Mouse (Mus musculus) cerebral cortex, adult 2 months (tissue): ENCODE data around the gene Gpc3.

Source experiments
- WGBS: fragments of 180-500 bp; shearing (Covaris S2); methylation state at CpG from one replicate; pipeline ENCODE4 v1.1.7; 2018; 5-methylcytosine and 5-hydroxymethylcytosine counted together

The Gpc3 gene

GRCm38 (mm10) chrX:52278687-52279359 lies 334.9 kb downstream of the Gpc3 start:
- WGBS, result 70% methylated on average over 3 of the region's 3 CpGs

DNA sequence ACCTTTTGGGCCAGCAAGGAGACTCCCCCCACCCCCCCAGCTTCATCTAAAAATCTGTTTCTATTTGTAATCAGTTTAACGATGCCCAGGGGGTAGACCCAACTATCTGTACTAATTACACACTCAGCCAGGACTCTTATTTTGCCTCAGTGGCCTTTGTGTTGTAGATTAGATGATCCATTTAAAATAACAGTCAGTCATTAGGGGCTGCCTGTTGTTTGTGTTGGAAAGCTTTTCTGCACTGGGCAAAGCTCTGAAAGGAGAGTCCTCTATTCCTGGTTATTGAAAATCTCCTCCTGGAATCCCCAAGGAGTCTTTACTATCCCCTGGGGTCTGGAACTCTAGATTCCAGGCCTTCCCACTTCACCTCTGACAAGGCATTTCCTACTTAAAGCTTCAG lies 336.2 kb downstream of the Gpc3 start:
- WGBS, result 33% methylated on average over 1 of the region's 1 CpGs

DNA sequence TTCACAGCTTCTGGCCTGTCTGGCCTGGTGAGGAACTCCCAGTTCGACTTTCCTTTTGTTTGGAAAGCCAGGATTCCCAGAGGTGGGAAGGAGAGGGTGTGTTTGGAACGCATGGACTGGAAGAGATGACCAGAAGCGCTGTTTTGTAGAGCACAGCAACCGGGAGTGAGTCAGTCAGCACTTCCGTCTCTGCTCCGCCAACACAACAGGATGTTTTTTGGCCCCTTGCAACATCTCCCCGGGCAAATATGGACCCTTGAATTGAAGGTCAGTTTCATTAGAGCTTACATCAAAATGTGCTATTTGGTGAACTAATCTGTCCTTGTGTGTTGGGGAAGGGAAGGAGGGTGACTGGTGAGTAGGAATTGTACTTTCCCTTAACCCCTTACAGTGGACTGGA lies 340.7 kb downstream of the Gpc3 start:
- WGBS, result 81% methylated on average over 7 of the region's 7 CpGs

DNA sequence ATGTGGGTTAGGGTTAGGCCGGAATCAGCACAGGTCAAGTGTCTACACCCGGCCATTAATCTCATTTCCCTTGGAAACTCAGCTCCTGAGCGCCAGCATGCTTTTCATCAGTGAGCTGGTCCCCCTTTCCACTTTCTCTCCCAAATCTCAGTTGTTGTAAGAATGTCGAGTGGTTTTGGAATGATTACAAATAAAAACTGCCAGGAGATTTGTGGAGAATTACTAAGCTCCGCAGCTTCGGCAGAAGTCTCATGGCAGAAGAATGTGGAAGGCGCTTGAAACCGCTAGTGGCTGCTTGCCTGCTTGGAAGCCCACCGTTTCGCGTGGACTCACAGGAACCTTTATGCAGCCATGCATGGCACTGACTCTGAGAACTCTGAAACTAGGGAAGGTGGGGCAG lies 351.8 kb downstream of the Gpc3 start:
- WGBS, result 56% methylated on average over 11 of the region's 11 CpGs

DNA sequence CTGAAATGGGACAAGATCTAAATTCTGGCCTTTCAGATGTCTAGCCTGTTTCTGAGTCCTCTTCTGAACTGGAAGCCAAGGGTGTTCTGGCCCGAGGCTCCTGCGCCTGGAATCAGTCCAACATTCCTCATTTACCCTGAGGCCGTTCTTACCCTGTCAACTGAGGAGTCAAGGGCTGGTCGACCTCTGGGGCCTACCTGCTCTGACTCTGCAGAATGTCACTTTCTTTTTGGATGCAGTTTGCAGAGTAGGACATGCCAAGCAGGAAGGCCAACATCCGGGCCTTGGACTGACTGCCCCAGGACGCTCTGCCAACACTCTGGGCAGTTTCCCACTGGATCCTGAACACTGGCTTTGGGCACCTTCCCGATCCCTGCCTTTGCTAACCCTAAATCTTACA lies 352.2 kb downstream of the Gpc3 start:
- 64% methylated on average over 7 of the region's 7 CpGs for WGBS

DNA sequence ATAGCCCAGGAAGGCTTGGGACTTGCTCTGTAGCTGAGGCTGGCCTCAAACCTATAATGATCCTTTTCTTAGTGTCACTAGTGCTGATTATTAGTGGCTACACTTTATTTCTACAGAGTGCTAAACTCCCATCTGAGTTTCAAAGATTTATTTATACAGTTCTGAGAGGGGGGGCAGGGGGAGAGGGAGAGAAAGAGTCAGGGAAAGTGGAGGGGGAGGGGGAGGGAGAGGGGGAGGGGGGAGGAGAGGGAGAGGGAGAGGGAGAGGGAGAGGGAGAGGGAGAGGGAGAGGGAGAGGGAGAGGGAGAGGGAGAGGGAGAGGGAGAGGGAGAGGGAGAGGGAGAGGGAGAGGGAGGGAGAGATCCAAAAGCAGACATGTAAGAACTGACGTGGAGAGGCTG lies 354.0 kb downstream of the Gpc3 start:
- 90% methylated on average over 1 of the region's 1 CpGs for WGBS

- WGBS, result 74% methylated on average over 1 of the region's 1 CpGs
Observed at GRCm38 (mm10) chrX:52254526-52254925, 359.2 kb downstream of the Gpc3 start.

DNA sequence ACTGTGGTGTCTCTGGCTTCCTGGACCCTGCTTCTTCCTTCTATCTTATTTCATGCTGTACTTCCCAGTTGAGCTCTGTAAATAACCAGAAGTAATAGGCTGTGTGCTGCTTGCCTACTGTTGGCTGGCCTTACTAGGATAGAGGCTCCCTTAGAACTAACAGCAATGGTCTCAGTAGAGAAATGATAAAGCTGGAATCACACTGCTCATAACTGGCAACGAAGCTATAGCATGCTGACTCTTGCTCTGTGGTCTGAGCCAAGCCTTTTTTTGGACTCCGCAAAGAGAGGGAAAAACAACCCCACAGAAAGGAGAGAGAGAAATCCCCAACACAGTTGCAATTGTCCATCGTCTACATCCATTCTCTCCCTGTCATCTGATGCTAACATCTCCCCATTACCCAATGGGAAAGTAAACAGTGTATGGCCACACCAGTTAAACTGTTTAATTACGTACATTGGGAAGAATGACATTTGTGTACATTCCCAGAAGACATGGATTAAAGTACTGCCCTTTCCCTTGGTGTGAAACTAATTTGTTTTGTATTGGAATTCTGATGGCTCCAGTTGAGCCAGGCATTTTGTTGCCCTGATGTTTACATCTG lies 368.0 kb downstream of the Gpc3 start:
- 88% methylated on average over 4 of the region's 4 CpGs for WGBS

DNA sequence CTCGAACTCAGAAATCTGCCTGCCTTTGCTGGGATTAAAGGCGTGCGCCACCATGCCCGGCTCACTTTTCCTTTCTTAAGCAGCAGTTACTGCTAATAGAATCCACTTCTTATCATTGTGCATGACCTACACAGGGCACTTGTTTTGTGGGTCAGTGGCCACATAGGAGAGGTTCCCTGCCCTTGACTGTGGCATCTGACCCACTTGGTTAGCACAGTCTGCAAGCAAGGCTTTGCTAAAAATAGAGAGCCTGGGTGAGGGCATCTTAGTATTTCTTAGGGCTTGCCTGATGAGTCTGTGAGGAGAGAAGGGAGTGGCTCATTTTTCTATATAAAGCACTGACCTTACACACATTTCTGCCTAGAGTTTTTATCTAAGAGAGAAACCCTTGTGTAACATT lies 376.3 kb downstream of the Gpc3 start:
- WGBS, result 95% methylated on average over 4 of the region's 4 CpGs

DNA sequence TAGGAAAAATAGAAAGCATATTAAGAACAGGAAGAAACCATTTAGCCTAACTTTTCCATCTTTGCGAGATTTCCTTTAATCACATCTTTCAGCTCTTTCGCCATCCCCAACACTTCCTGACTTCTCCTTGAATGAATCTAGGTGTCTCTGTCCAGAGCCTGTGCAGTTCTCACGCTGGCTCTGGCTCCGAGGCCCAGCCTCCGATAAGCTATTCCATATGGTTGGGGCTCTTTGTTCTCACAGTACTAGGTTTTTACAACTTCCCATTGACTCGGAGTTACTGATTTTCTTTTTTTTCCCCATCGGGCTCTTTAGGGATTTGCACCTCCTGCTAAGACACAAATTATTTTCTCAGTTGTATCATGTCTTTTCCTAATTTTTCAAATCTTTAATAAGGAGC lies 381.8 kb downstream of the Gpc3 start:
- 75% methylated on average over 7 of the region's 7 CpGs for whole genome bisulfite sequencing

GRCm38 (mm10) chrX:52230711-52231110 lies 383.0 kb downstream of the Gpc3 start:
- WGBS, result 79% methylated on average over 4 of the region's 4 CpGs
